In the genomic region with DNA sequence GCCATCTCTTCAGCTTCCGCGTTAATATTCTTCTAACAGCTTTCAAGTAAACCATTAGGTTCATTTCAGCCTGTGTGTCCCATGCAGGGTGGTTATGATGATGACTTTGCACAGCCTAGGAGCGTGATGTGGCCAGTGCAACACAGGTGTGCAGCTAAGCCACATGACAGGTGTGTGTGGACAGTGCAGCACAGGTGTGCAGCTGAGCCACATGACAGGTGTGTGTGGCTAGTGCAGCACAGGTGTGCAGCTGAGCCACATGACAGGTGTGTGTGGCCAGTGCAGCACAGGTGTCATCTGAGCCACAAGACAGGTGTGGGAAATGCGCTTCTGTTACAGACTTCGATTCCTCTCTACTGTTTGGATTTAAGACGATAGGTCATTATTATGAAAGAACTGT, we compare ENCODE assay signal across 30 mouse cellular contexts. TPM values are rescaled to one million over a fixed set of nuclear protein-coding genes. Genes with fewer than 3 reads are reported as not detected.
DNase-seq lines count a peak whose midpoint lies in the region; ATAC-seq and TF ChIP-seq lines count a peak whose summit lies in the region.
"Had no signal": no experiment of that assay in that cellular context is flagged by ENCODE, and none has a peak within 500 bp of the region (broad histone marks: within the 10 kb centered on the region; RNA-seq: fewer than 3 reads in every experiment).

No protein-coding gene starts in this region.

- WGBS in hindbrain, embryonic 16.5 days: 94% methylated on average over 6 of the region's 6 CpGs
- WGBS in hindbrain, embryonic 11.5 days: 97% methylated on average over 6 of the region's 6 CpGs
- 78% methylated on average over 6 of the region's 6 CpGs for WGBS in stomach, embryonic 15.5 days
- 85% methylated on average over 6 of the region's 6 CpGs for WGBS in stomach, postnatal 0 days
- WGBS in intestine, embryonic 16.5 days: 85% methylated on average over 6 of the region's 6 CpGs

- no peaks in the 10 kb centered on the region for H3K36me3 ChIP-seq in hindbrain, embryonic 16.5 days (ENCODE audit: control insufficient read depth, insufficient read depth, low read length)
- H3K36me3 ChIP-seq in hindbrain, embryonic 11.5 days (ENCODE audit: control insufficient read depth, insufficient read depth, low read length): no peaks in the 10 kb centered on the region
- no peaks in the 10 kb centered on the region for H3K36me3 ChIP-seq in stomach, embryonic 15.5 days
- no peaks in the 10 kb centered on the region for H3K36me3 ChIP-seq in stomach, postnatal 0 days (ENCODE audit: control insufficient read depth, insufficient read depth, low read length)
- H3K36me3 ChIP-seq in intestine, embryonic 16.5 days (ENCODE audit: control insufficient read depth, insufficient read depth, low read length): no peaks in the 10 kb centered on the region
- H3K36me3 ChIP-seq: forebrain, embryonic 10.5 days; forebrain, embryonic 15.5 days; heart, embryonic 12.5 days; liver, embryonic 15.5 days; neural tube, embryonic 12.5 days had no signal

- ATAC-seq in hindbrain, embryonic 16.5 days: peak; percentile 40; the same call in 1 of the 2 replicates
- no peak for ATAC-seq in hindbrain, embryonic 11.5 days (ENCODE audit: low FRiP score)
- peak; percentile 39; the same call in 1 of the 2 replicates for ATAC-seq in stomach, embryonic 15.5 days (ENCODE audit: insufficient read depth, low FRiP score, low read depth)
- ATAC-seq in stomach, postnatal 0 days (ENCODE audit: low FRiP score, low TSS enrichment): no peak
- peak; percentile 31; the same call in 1 of the 2 replicates for ATAC-seq in intestine, embryonic 16.5 days
- ATAC-seq: activated CD4-positive, CD25-positive, alpha-beta regulatory T cell, adult 4 months; forebrain, embryonic 15.5 days; hindbrain, postnatal 0 days; midbrain, embryonic 16.5 days had no signal

- H3K4me2 ChIP-seq in hindbrain, embryonic 16.5 days (ENCODE audit: low read length): no peak overlapping the region
- H3K4me2 ChIP-seq in hindbrain, embryonic 11.5 days (replicated peaks; ENCODE audit: low read depth, low read length): no peak overlapping the region
- H3K4me2 ChIP-seq in stomach, embryonic 15.5 days: no peak overlapping the region
- no peak overlapping the region for H3K4me2 ChIP-seq in stomach, postnatal 0 days (replicated peaks; ENCODE audit: low read depth)
- no peak overlapping the region for H3K4me2 ChIP-seq in intestine, embryonic 16.5 days (ENCODE audit: low read depth, low read length)
- H3K4me2 ChIP-seq: forebrain, embryonic 15.5 days; heart, embryonic 12.5 days; liver, embryonic 15.5 days; lung, embryonic 14.5 days; neural tube, embryonic 12.5 days had no signal

- no peak overlapping the region for H3K27ac ChIP-seq in hindbrain, embryonic 16.5 days (ENCODE audit: low read depth, low read length)
- H3K27ac ChIP-seq in hindbrain, embryonic 11.5 days (ENCODE audit: low read depth, low read length): no peak overlapping the region
- H3K27ac ChIP-seq in stomach, embryonic 15.5 days: no peak overlapping the region
- no peak overlapping the region for H3K27ac ChIP-seq in stomach, postnatal 0 days (replicated peaks)
- no peak overlapping the region for H3K27ac ChIP-seq in intestine, embryonic 16.5 days (ENCODE audit: low read length)
- no peak overlapping the region; the same call in 1 of the 2 replicates for H3K27ac ChIP-seq in left cerebral cortex, adult 2 months
- H3K27ac ChIP-seq: forebrain, embryonic 10.5 days; forebrain, embryonic 15.5 days; heart, adult 2 months; hindbrain, postnatal 0 days; liver, embryonic 15.5 days; neural tube, embryonic 12.5 days had no signal

- intact Hi-C loops in left cerebral cortex, adult 2 months (cut with DNase I): no loop called here

- no peak for TF ChIP-seq CTCF in stomach, postnatal 0 days (IDR thresholded peaks at IDR 0.05; ENCODE audit: low read depth)
- no peak for TF ChIP-seq CTCF in left cerebral cortex, adult 2 months (IDR thresholded peaks at IDR 0.05)

- no peak overlapping the region for H3K4me3 ChIP-seq in hindbrain, embryonic 16.5 days (ENCODE audit: low read length)
- no peak overlapping the region for H3K4me3 ChIP-seq in hindbrain, embryonic 11.5 days (ENCODE audit: low read depth, low read length)
- H3K4me3 ChIP-seq in stomach, embryonic 15.5 days (replicated peaks): no peak overlapping the region
- H3K4me3 ChIP-seq in stomach, postnatal 0 days (ENCODE audit: low read depth, low read length): no peak overlapping the region
- no peak overlapping the region for H3K4me3 ChIP-seq in intestine, embryonic 16.5 days (ENCODE audit: low read length)
- H3K4me3 ChIP-seq in left cerebral cortex, adult 2 months: no peak overlapping the region
- H3K4me3 ChIP-seq: forebrain, embryonic 10.5 days; forebrain, embryonic 15.5 days; heart, adult 2 months; heart, embryonic 12.5 days; layer of hippocampus, adult 2 months; liver, embryonic 15.5 days; neural tube, embryonic 12.5 days had no signal

- no peak for TF ChIP-seq EP300 in stomach, postnatal 0 days (optimal IDR thresholded peaks at IDR 0.05)

- no peaks in the 10 kb centered on the region for H3K27me3 ChIP-seq in hindbrain, embryonic 16.5 days (replicated peaks; ENCODE audit: control insufficient read depth, insufficient read depth, low read length)
- no peaks in the 10 kb centered on the region for H3K27me3 ChIP-seq in hindbrain, embryonic 11.5 days (ENCODE audit: control insufficient read depth, insufficient read depth, low read length)
- no peaks in the 10 kb centered on the region for H3K27me3 ChIP-seq in stomach, embryonic 15.5 days (replicated peaks)
- no peaks in the 10 kb centered on the region for H3K27me3 ChIP-seq in stomach, postnatal 0 days (ENCODE audit: control insufficient read depth, insufficient read depth, low read length)
- H3K27me3 ChIP-seq in intestine, embryonic 16.5 days (replicated peaks; ENCODE audit: control insufficient read depth, insufficient read depth, low read length): no peaks in the 10 kb centered on the region
- H3K27me3 ChIP-seq: forebrain, embryonic 15.5 days; heart, embryonic 12.5 days; liver, embryonic 15.5 days; neural tube, embryonic 12.5 days had no signal

- H3K9me3 ChIP-seq in hindbrain, embryonic 16.5 days (ENCODE audit: control insufficient read depth, low read length): no peaks in the 10 kb centered on the region
- H3K9me3 ChIP-seq in hindbrain, embryonic 11.5 days (ENCODE audit: control insufficient read depth, low read length): no peaks in the 10 kb centered on the region
- H3K9me3 ChIP-seq in stomach, embryonic 15.5 days: no peaks in the 10 kb centered on the region
- H3K9me3 ChIP-seq in stomach, postnatal 0 days (ENCODE audit: control insufficient read depth, low read length): no peaks in the 10 kb centered on the region
- H3K9me3 ChIP-seq in intestine, embryonic 16.5 days (ENCODE audit: control insufficient read depth, low read length): no peaks in the 10 kb centered on the region
- H3K9me3 ChIP-seq: forebrain, embryonic 10.5 days; forebrain, embryonic 15.5 days; heart, embryonic 12.5 days; liver, embryonic 15.5 days; neural tube, embryonic 12.5 days had no signal

- no peak for DNase-seq in hindbrain, embryonic 11.5 days (ENCODE audit: low spot score)
- no peak for DNase-seq in stomach, postnatal 0 days (ENCODE audit: low spot score)
- no peak for DNase-seq in lung, postnatal 14 days
- no peak for DNase-seq in left cerebral cortex, adult 2 months (ENCODE audit: extremely low spot score in 1 of 2, low spot score in 2 of 2)
- DNase-seq: adrenal gland, adult 2 months; adrenal gland, postnatal 36 days; B cell, adult 2 months; cerebellum, adult 2 months; cerebellum, postnatal 14 days; heart, adult 2 months; heart, postnatal 4 days; kidney, adult 11 months; kidney, postnatal 36 days; left cerebral cortex, postnatal 4 days; liver; lung, embryonic 14.5 days; right cerebral cortex, postnatal 4 days; thymus, postnatal 14 days had no signal

- no peak overlapping the region for H3K9ac ChIP-seq in hindbrain, embryonic 16.5 days (ENCODE audit: low read depth, low read length)
- no peak overlapping the region for H3K9ac ChIP-seq in hindbrain, embryonic 11.5 days (ENCODE audit: low read depth, low read length)
- H3K9ac ChIP-seq in stomach, embryonic 15.5 days: no peak overlapping the region
- H3K9ac ChIP-seq in stomach, postnatal 0 days (ENCODE audit: low read length): no peak overlapping the region
- no peak overlapping the region for H3K9ac ChIP-seq in intestine, embryonic 16.5 days (ENCODE audit: low read depth, low read length)
- H3K9ac ChIP-seq: forebrain, embryonic 15.5 days; heart, embryonic 12.5 days; liver, embryonic 15.5 days; lung, embryonic 14.5 days; neural tube, embryonic 12.5 days had no signal

- no peaks in the 10 kb centered on the region for H3K4me1 ChIP-seq in hindbrain, embryonic 16.5 days (ENCODE audit: control insufficient read depth, insufficient read depth, low read depth, low read length)
- H3K4me1 ChIP-seq in hindbrain, embryonic 11.5 days (replicated peaks; ENCODE audit: control insufficient read depth, insufficient read depth, low read length): no peaks in the 10 kb centered on the region
- no peaks in the 10 kb centered on the region for H3K4me1 ChIP-seq in stomach, embryonic 15.5 days
- no peaks in the 10 kb centered on the region for H3K4me1 ChIP-seq in stomach, postnatal 0 days (replicated peaks; ENCODE audit: control insufficient read depth, insufficient read depth)
- H3K4me1 ChIP-seq in intestine, embryonic 16.5 days (ENCODE audit: control insufficient read depth, insufficient read depth, low read length): no peaks in the 10 kb centered on the region
- H3K4me1 ChIP-seq: forebrain, embryonic 15.5 days had no signal

RNA-seq across cellular contexts. Expression of gene Atg4c, which starts 12.0 kb away (rescaled TPM):
- polyA plus RNA-seq in hindbrain, embryonic 16.5 days (2015; fragmentation: Nextera tagmentation; extraction: Ambion mirVana): 19.4 and 20.7 TPM in 2 replicates
- polyA plus RNA-seq in hindbrain, embryonic 11.5 days (2014; fragmentation: Nextera tagmentation; extraction: Ambion mirVana): 13.7 and 16.8 TPM in 2 replicates
- 11.8 and 12.5 TPM in 2 replicates for polyA plus RNA-seq in stomach, embryonic 15.5 days (2015; fragmentation: Nextera tagmentation; extraction: Ambion mirVana)
- polyA plus RNA-seq in stomach, postnatal 0 days (2015; fragmentation: Nextera tagmentation; extraction: Ambion mirVana): 7.3 and 7.5 TPM in 2 replicates
- polyA plus RNA-seq in intestine, embryonic 16.5 days (2015; fragmentation: Nextera tagmentation; extraction: Ambion mirVana): 15.0 and 15.7 TPM in 2 replicates
- total RNA-seq in left cerebral cortex, adult 2 months (2021): 10 to 100 TPM; 44.8 to 46.8 TPM

Comparison
In these comparisons a context has a peak if more than half of its experiments do, and no peak if none do; other contexts are left out.
1. ATAC-seq: peak in hindbrain, embryonic 16.5 days (single experiment), stomach, embryonic 15.5 days (single experiment) and intestine, embryonic 16.5 days (single experiment); none in hindbrain, embryonic 11.5 days (single experiment) and stomach, postnatal 0 days (single experiment).